Mouse (Mus musculus) heart, adult 2 months (tissue): Measurements from ENCODE around the gene Dpf3.

ENCODE experiments used
- CTCF ChIP-seq: fragments of 200-600 bp; IDR thresholded peaks from 2 replicates; pipeline ENCODE4 v1.8.1; 2022; ENCODE audit warnings: antibody characterized with exemption, mild to moderate bottlenecking, moderate library complexity
- EP300 ChIP-seq: fragments of 200-500 bp; IDR thresholded peaks from 2 replicates; pipeline ENCODE4 v1.6.1; 2011; ENCODE audit warnings: low read depth, low read length, control low read depth; ENCODE audit not compliant: insufficient read depth

- TF ChIP-seq EP300 (no peak), CTCF (peak; percentile 68)
These were observed 4.1 kb upstream of the Dpf3 start for GRCm38 (mm10) chr12:83491609-83492008.
